Mouse (Mus musculus) megakaryocyte progenitor cell, adult 5-6 weeks (primary cell): ENCODE results near the gene Glis2. TPM values are rescaled to one million over a fixed set of nuclear protein-coding genes. Genes with fewer than 3 reads are reported as not detected.
A peak's percentile ranks its signal among the peaks of the same experiment; 100 is the strongest.

Experiments used
- ATAC-seq: replicated peaks from 2 replicates; pipeline ENCODE4 v1.8.0; 2016; ENCODE audit warnings: mild to moderate bottlenecking, moderate TSS enrichment, inconsistent platforms; ENCODE audit not compliant: poor library complexity
- total RNA-seq, 2 experiments: library from RNA; stranded (forward) in 1 of 2; stranded (reverse) in 1 of 2; fragments of 157-497, 149-512 nt in 1 of 2; fragments of 200-1000 nt in 1 of 2; gene quantifications; 2 replicates each; pipeline versions ENCODE4 v1.2.3 to v1.2.4; 2015 to 2017

The Glis2 gene
- 1.1 and 1.5 TPM in 2 replicates for total RNA-seq (2015)
- total RNA-seq (2017) = 0.64 and 1.1 TPM in 2 replicates

GRCm38 (mm10) chr16:4593971-4594813 lies at the start of gene Glis2:
Gene Glis2 (plus strand): TSS chr16:4594713.
- peak; percentile 40 for ATAC-seq

GRCm38 (mm10) chr16:4544845-4545244 lies 49.7 kb upstream of the Glis2 start:
- ATAC-seq = no peak

- ATAC-seq = no peak
Measured at GRCm38 (mm10) chr16:4546838-4547237, 47.7 kb upstream of the Glis2 start.

- no peak for ATAC-seq
Measured at GRCm38 (mm10) chr16:4547611-4548010, 46.9 kb upstream of the Glis2 start.

GRCm38 (mm10) chr16:4548953-4549688 lies 45.4 kb upstream of the Glis2 start:
- no peak for ATAC-seq

GRCm38 (mm10) chr16:4551056-4551455 lies 43.5 kb upstream of the Glis2 start:
- ATAC-seq = peak; percentile 84

GRCm38 (mm10) chr16:4551885-4552284 lies 42.6 kb upstream of the Glis2 start:
- no peak for ATAC-seq

GRCm38 (mm10) chr16:4552829-4553550 lies 41.5 kb upstream of the Glis2 start:
- peak; percentile 32 for ATAC-seq

GRCm38 (mm10) chr16:4555555-4555954 lies 39.0 kb upstream of the Glis2 start:
- no peak for ATAC-seq

GRCm38 (mm10) chr16:4557085-4557484 lies 37.4 kb upstream of the Glis2 start:
- ATAC-seq = no peak

GRCm38 (mm10) chr16:4557949-4558348 lies 36.6 kb upstream of the Glis2 start:
- ATAC-seq = peak; percentile 49

GRCm38 (mm10) chr16:4558384-4558979 lies 36.0 kb upstream of the Glis2 start:
- ATAC-seq = peak; percentile 70

- ATAC-seq = peak; percentile 6
Measured at GRCm38 (mm10) chr16:4558980-4559631, 35.4 kb upstream of the Glis2 start.

- peak; percentile 38 for ATAC-seq
Measured at GRCm38 (mm10) chr16:4559715-4560144, 34.8 kb upstream of the Glis2 start, which contains the start of gene Tfap4. Gene Tfap4 (minus strand): TSS chr16:4559854.

GRCm38 (mm10) chr16:4560145-4560952 lies 34.2 kb upstream of the Glis2 start:
- peak; percentile 23 for ATAC-seq

GRCm38 (mm10) chr16:4567912-4568311 lies 26.6 kb upstream of the Glis2 start:
- peak; percentile 93 for ATAC-seq

GRCm38 (mm10) chr16:4570737-4571136 lies 23.8 kb upstream of the Glis2 start:
- ATAC-seq = no peak

GRCm38 (mm10) chr16:4576038-4576437 lies 18.5 kb upstream of the Glis2 start:
- no peak for ATAC-seq

- ATAC-seq = peak; percentile 92
Measured at GRCm38 (mm10) chr16:4576873-4577272, 17.6 kb upstream of the Glis2 start.
